Mouse (Mus musculus) ovary, adult 18-20 months (tissue): ENCODE measurements around the gene Slc8a1.

Source experiments
- DNase-seq: peaks from one replicate; pipeline ENCODE4 v3.0.0; 2022; ENCODE audit warnings: low spot score, mixed read lengths

Slc8a1 gene

DNA sequence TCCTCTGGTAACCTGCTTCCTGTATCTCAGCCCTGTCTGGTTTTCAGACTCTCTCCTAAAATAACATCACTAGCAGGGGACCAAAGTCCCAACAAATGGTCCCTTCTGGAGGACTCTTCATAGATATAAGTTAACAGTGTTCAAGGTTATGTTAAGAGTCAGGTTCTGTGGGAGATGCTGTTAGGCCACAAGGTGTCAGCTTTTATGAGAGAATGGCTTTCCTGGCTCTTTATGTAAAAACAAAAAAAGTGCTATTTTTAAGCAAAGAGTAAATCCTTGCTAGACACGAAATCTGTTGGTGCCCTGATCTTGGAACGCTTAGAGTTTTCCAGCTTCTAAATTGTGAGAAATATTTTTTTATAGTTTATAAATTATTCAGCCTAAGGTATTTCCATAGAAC, 377.6 kb downstream of the Slc8a1 start:
- DNase-seq, result no peak

DNA sequence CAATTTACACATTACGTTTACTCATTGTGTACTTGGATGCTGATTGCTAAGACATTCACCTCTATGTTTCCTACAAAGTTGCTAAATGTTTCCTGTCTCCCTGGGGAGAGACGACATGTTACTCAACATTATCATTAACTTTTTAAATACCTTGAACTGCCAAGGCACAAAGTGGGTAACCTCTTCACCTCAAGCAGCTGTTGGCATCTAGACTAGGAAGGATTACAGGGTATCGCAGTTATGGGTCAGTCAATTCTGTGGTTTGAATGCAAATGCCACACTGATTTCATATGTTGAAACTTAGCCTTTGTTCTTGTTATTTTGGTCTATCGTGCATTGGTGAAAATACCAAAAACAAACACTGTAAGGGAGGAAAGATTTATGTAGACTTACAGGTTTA, 378.1 kb downstream of the Slc8a1 start:
- no peak for DNase-seq

DNA sequence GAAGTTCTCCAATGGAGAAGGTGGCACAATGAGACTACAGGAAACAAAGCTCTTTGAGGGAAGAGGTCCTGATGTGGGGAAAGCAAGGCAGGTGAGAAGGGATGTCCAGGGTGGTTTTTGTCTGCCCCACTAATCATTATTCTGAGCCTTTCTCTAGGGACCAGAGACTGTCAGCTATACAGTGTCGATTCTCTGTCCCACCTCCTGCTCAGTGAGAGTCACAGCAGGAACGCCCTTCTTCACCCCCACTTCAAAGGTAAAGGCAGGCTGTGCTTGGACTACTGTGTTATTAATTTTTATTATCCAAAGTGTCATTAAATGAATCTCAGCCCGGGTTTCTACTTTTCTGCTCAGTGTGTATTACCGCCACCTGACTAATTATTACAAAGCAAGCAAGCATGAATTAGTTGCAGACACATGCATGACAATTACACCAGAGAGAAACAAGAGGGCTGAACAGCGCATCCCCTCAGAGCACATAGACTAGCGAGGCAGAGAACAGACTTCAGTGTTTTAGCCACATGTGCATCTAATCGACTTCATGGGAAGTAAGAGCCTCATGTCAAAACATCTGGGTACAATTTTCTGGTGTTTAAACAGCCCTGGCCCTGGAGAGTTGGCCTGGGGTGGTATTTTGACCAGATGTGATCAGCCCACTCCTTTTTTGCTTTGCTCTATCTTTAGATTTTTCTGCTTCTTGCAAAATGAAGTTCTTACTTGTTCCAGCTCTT, 402.0 kb downstream of the Slc8a1 start:
- DNase-seq, result no peak

DNA sequence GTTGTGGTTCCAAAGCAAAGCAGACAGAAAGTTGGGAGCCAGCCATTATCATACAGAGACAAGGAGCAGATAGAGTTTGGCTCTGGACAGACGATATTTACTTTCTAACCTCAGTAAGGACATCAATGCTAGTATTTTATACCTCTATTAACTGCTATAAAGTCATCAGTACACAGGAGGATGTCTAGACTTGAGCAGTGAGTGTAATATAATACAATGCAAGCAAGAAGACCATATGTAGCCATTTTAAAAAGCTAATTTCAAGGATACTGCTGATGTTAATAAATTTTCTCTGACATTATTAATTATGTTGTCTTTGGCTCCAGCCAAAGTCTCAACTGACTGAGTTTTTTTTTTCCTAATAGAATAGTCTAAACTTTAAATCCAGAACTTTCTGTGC, 402.7 kb downstream of the Slc8a1 start:
- DNase-seq, result no peak
